Mouse (Mus musculus): ENCODE data around the gene Spata31d1b. TPM values are rescaled to one million over a fixed set of nuclear protein-coding genes. Genes with fewer than 3 reads are reported as not detected.
"Not testable (repeated sequence)": the region's sequence is repeated elsewhere in the genome, so short reads cannot be mapped to it uniquely, and the experiment has no call there.

Spata31d1b gene
- polyA plus RNA-seq, 1 experiment from 2014 or later = not detected

GRCm38 (mm10) chr13:59699131-59699530 is 13.0 kb upstream of the Spata31d1b start:
- Histone ChIP-seq H3K4me3 (no peak overlapping the region), H3K27ac (no peak overlapping the region), H3K36me3 (no peaks in the 10 kb centered on the region), H3K27me3 (replicated peaks) (no peaks in the 10 kb centered on the region), H3K4me1 (no peaks in the 10 kb centered on the region), H3K9ac (no peak overlapping the region), H3K4me2 (replicated peaks) (no peak overlapping the region), H3K9me3 (no peaks in the 10 kb centered on the region)
- 93% methylated on average over 8 of the region's 8 CpGs for WGBS
- ATAC-seq (ENCODE audit: low FRiP score, low read depth) = no peak

GRCm38 (mm10) chr13:59700137-59700536 is 11.9 kb upstream of the Spata31d1b start:
- not testable (repeated sequence) for H3K9ac ChIP-seq; H3K4me3 ChIP-seq; H3K4me1 ChIP-seq; H3K36me3 ChIP-seq; ATAC-seq (ENCODE audit: low FRiP score, low read depth); H3K27ac ChIP-seq; H3K4me2 ChIP-seq (replicated peaks); H3K9me3 ChIP-seq; H3K27me3 ChIP-seq (replicated peaks)
- WGBS = 74% methylated on average over 1 of the region's 1 CpGs

GRCm38 (mm10) chr13:59703514-59703913 is 8.6 kb upstream of the Spata31d1b start:
- Histone ChIP-seq H3K4me3 (no peak overlapping the region), H3K4me1 (no peaks in the 10 kb centered on the region), H3K9me3 (no peaks in the 10 kb centered on the region), H3K36me3 (no peaks in the 10 kb centered on the region), H3K9ac (no peak overlapping the region), H3K4me2 (replicated peaks) (no peak overlapping the region), H3K27me3 (replicated peaks) (no peaks in the 10 kb centered on the region), H3K27ac (no peak overlapping the region)
- ATAC-seq (ENCODE audit: low FRiP score, low read depth) = no peak
- WGBS = 87% methylated on average over 12 of the region's 12 CpGs

- 66% methylated on average over 12 of the region's 12 CpGs for WGBS
- no peaks in the 10 kb centered on the region for H3K9me3 ChIP-seq
- H3K27me3 ChIP-seq (replicated peaks) = no peaks in the 10 kb centered on the region
- no peaks in the 10 kb centered on the region for H3K4me1 ChIP-seq
- no peak overlapping the region for H3K27ac ChIP-seq
- ATAC-seq (ENCODE audit: low FRiP score, low read depth) = no peak
- no peaks in the 10 kb centered on the region for H3K36me3 ChIP-seq
- H3K9ac ChIP-seq = no peak overlapping the region
- no peak overlapping the region for H3K4me2 ChIP-seq (replicated peaks)
- no peak overlapping the region for H3K4me3 ChIP-seq
Measured at GRCm38 (mm10) chr13:59704562-59704961, 7.5 kb upstream of the Spata31d1b start.

GRCm38 (mm10) chr13:59710230-59710629 is 1.9 kb upstream of the Spata31d1b start, which contains the start of gene Spata31d1a:
Gene Spata31d1a (minus strand): TSS chr13:59710330.
- no peak for ATAC-seq (ENCODE audit: low FRiP score, low read depth)
- H3K36me3 ChIP-seq = no peaks in the 10 kb centered on the region
- H3K27me3 ChIP-seq (replicated peaks) = no peaks in the 10 kb centered on the region
- H3K27ac ChIP-seq = no peak within 1 kb of the TSS
- H3K4me2 ChIP-seq (replicated peaks) = no peak within 1 kb of the TSS
- H3K9me3 ChIP-seq = no peaks in the 10 kb centered on the region
- no peak within 1 kb of the TSS for H3K4me3 ChIP-seq
- WGBS = 93% methylated on average over 15 of the region's 15 CpGs
- H3K9ac ChIP-seq = no peak within 1 kb of the TSS
- H3K4me1 ChIP-seq = no peaks in the 10 kb centered on the region

GRCm38 (mm10) chr13:59713710-59714109 is 1.6 kb downstream of the Spata31d1b start:
- Histone ChIP-seq H3K4me1 (no peaks in the 10 kb centered on the region), H3K4me2 (replicated peaks) (no peak overlapping the region), H3K27ac (no peak overlapping the region), H3K9me3 (no peaks in the 10 kb centered on the region), H3K4me3 (no peak overlapping the region), H3K27me3 (replicated peaks) (no peaks in the 10 kb centered on the region), H3K9ac (no peak overlapping the region), H3K36me3 (no peaks in the 10 kb centered on the region)
- WGBS = 51% methylated on average over 3 of the region's 3 CpGs
- ATAC-seq (ENCODE audit: low FRiP score, low read depth) = no peak

GRCm38 (mm10) chr13:59718857-59719440 is 6.9 kb downstream of the Spata31d1b start:
- H3K4me3 ChIP-seq; H3K36me3 ChIP-seq; H3K27me3 ChIP-seq (replicated peaks); ATAC-seq (ENCODE audit: low FRiP score, low read depth); H3K27ac ChIP-seq; H3K4me2 ChIP-seq (replicated peaks); H3K9me3 ChIP-seq; H3K4me1 ChIP-seq; H3K9ac ChIP-seq: not testable (repeated sequence)
- 40% methylated on average over 6 of the region's 6 CpGs for WGBS

- 100% methylated on average over 1 of the region's 1 CpGs for WGBS
- H3K27ac ChIP-seq = no peak overlapping the region
- no peaks in the 10 kb centered on the region for H3K4me1 ChIP-seq
- no peak overlapping the region for H3K9ac ChIP-seq
- ATAC-seq (ENCODE audit: low FRiP score, low read depth) = no peak
- no peak overlapping the region for H3K4me2 ChIP-seq (replicated peaks)
- H3K36me3 ChIP-seq = no peaks in the 10 kb centered on the region
- H3K27me3 ChIP-seq (replicated peaks) = no peaks in the 10 kb centered on the region
- no peak overlapping the region for H3K4me3 ChIP-seq
- no peaks in the 10 kb centered on the region for H3K9me3 ChIP-seq
Measured at GRCm38 (mm10) chr13:59719475-59719874, 7.4 kb downstream of the Spata31d1b start.

- ATAC-seq (ENCODE audit: low FRiP score, low read depth); H3K4me1 ChIP-seq; H3K27me3 ChIP-seq (replicated peaks); H3K4me2 ChIP-seq (replicated peaks); H3K9me3 ChIP-seq; H3K27ac ChIP-seq; H3K36me3 ChIP-seq; H3K4me3 ChIP-seq; H3K9ac ChIP-seq: not testable (repeated sequence)
- WGBS = 84% methylated on average over 1 of the region's 1 CpGs
Measured at GRCm38 (mm10) chr13:59722089-59722488, 10.0 kb downstream of the Spata31d1b start.

- Histone ChIP-seq H3K9ac (no peak overlapping the region), H3K36me3 (no peaks in the 10 kb centered on the region), H3K4me2 (replicated peaks) (peak overlapping the region; percentile 45), H3K4me1 (peaks cover 6% of the 10 kb centered on the region; the same call in 1 of the 2 replicates), H3K9me3 (no peaks in the 10 kb centered on the region), H3K4me3 (no peak overlapping the region), H3K27me3 (replicated peaks) (no peaks in the 10 kb centered on the region; the same call in 1 of the 2 replicates), H3K27ac (no peak overlapping the region)
- WGBS = 37% methylated on average over 29 of the region's 29 CpGs
- no peak for ATAC-seq (ENCODE audit: low FRiP score, low read depth)
Measured at GRCm38 (mm10) chr13:59726139-59726867, 14.2 kb downstream of the Spata31d1b start.

- Histone ChIP-seq H3K4me3 (no peak overlapping the region), H3K27me3 (replicated peaks) (no peaks in the 10 kb centered on the region; the same call in 1 of the 2 replicates), H3K4me1 (peaks cover 6% of the 10 kb centered on the region; the same call in 1 of the 2 replicates), H3K4me2 (replicated peaks) (no peak overlapping the region), H3K36me3 (no peaks in the 10 kb centered on the region), H3K9me3 (no peaks in the 10 kb centered on the region), H3K9ac (no peak overlapping the region), H3K27ac (no peak overlapping the region)
- ATAC-seq (ENCODE audit: low FRiP score, low read depth) = peak; percentile 80
- WGBS = 29% methylated on average over 7 of the region's 7 CpGs
Measured at GRCm38 (mm10) chr13:59728378-59729093, 16.5 kb downstream of the Spata31d1b start.

- no peaks in the 10 kb centered on the region for H3K9me3 ChIP-seq
- no peak within 1 kb of the TSS for H3K9ac ChIP-seq
- peaks cover 4% of the 10 kb centered on the region for H3K4me1 ChIP-seq
- 47% methylated on average over 7 of the region's 7 CpGs for WGBS
- H3K4me3 ChIP-seq = no peak within 1 kb of the TSS
- H3K27ac ChIP-seq = no peak within 1 kb of the TSS
- no peak within 1 kb of the TSS for H3K4me2 ChIP-seq (replicated peaks)
- no peaks in the 10 kb centered on the region for H3K27me3 ChIP-seq (replicated peaks)
- no peaks in the 10 kb centered on the region for H3K36me3 ChIP-seq
- ATAC-seq (ENCODE audit: low FRiP score, low read depth) = no peak
Measured at GRCm38 (mm10) chr13:59731652-59732051, 19.6 kb downstream of the Spata31d1b start, which contains the start of gene Spata31d1d. Gene Spata31d1d (minus strand): TSS chr13:59731752.
